Mouse (Mus musculus): ENCODE results near the gene Grm6. TPM values are rescaled to one million over a fixed set of nuclear protein-coding genes. Genes with fewer than 3 reads are reported as not detected.

The Grm6 gene
- polyA plus RNA-seq, 1 experiment, result 0.45 TPM

- no peak for DNase-seq (ENCODE audit: low read depth, low spot score)
- 81% methylated on average over 5 of the region's 5 CpGs for WGBS
Observed at GRCm38 (mm10) chr11:50908136-50908535, 57.7 kb downstream of the Grm6 start.

DNA sequence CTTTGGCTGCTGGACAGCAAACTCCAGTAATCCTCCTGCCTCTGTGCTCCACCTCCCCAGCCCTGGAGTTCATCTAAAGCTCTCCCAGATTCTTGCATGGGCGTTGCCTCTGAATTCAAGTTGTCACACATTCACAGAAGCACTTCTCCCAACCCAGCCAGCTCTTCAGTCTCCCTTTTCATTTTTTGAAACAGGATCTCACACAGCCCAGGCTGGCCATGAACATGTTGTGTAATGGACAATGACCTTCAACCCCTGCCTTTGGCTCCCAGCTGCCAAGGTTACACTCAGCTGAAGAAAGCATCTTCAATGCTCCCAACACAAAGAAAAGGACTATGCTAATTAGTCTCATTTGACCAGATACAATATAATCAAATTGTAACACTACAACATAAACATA is 62.8 kb downstream of the Grm6 start:
- DNase-seq (ENCODE audit: low read depth, low spot score), result no peak
- WGBS, result 91% methylated on average over 1 of the region's 1 CpGs

GRCm38 (mm10) chr11:50914461-50914860 is 64.0 kb downstream of the Grm6 start:
- 93% methylated on average over 3 of the region's 3 CpGs for WGBS
- no peak for DNase-seq (ENCODE audit: low read depth, low spot score)

Other genes with a start within 250 kb of the Grm6 start
- 2.9 and 3.9 TPM in 2 replicates for gene Adamts2, start 248.6 kb upstream of the Grm6 start, polyA plus RNA-seq (2012; rRNA removed)
- 0.19 and 0.55 TPM in 2 replicates for gene Zfp354c, start 23.0 kb upstream of the Grm6 start, polyA plus RNA-seq (2012; rRNA removed)
- 0.06 and 0.08 TPM in 2 replicates for gene Zfp879, start 9.1 kb upstream of the Grm6 start, polyA plus RNA-seq (2012; rRNA removed)
- 0.15 and 0.40 TPM in 2 replicates for gene Zfp454, start 37.0 kb downstream of the Grm6 start, polyA plus RNA-seq (2012; rRNA removed)
- gene Zfp2, start 65.5 kb downstream of the Grm6 start, polyA plus RNA-seq (2012; rRNA removed), result 0.58 and 1.1 TPM in 2 replicates
- 0.04 TPM in 1 of 2 replicates, not detected in the other for gene Zfp354b, start 80.9 kb downstream of the Grm6 start, polyA plus RNA-seq (2012; rRNA removed)
- gene 4933414I15Rik, start 93.1 kb downstream of the Grm6 start, polyA plus RNA-seq (2012; rRNA removed), result not detected in 2 replicates
- gene Prop1, start 103.1 kb downstream of the Grm6 start, polyA plus RNA-seq (2012; rRNA removed), result not detected in 2 replicates
- gene Olfr1378, start 115.8 kb downstream of the Grm6 start, polyA plus RNA-seq (2012; rRNA removed), result not detected in 2 replicates
- not detected in 2 replicates for gene Olfr1377, start 131.3 kb downstream of the Grm6 start, polyA plus RNA-seq (2012; rRNA removed)
- gene Olfr51, start 152.9 kb downstream of the Grm6 start, polyA plus RNA-seq (2012; rRNA removed), result not detected in 2 replicates
- not detected in 2 replicates for gene Olfr54, start 163.6 kb downstream of the Grm6 start, polyA plus RNA-seq (2012; rRNA removed)
- not detected in 2 replicates for gene Olfr1375, start 197.4 kb downstream of the Grm6 start, polyA plus RNA-seq (2012; rRNA removed)
- gene Zfp354a, start 208.6 kb downstream of the Grm6 start, polyA plus RNA-seq (2012; rRNA removed), result 0.61 and 1.3 TPM in 2 replicates